Mouse (Mus musculus) stomach, embryonic 16.5 days (tissue): ENCODE results near the gene Ywhab. TPM values are rescaled to one million over a fixed set of nuclear protein-coding genes. Genes with fewer than 3 reads are reported as not detected.

ENCODE experiments used
- ATAC-seq: fragments of 200-750 bp; cut with Nextera tagmentation; 2 replicates; pipeline ENCODE4 v1.8.0; 2017; ENCODE audit warnings: moderate number of reproducible peaks, moderate TSS enrichment; ENCODE audit not compliant: insufficient read depth, low FRiP score
- H3K27ac ChIP-seq: fragments of 300-500 bp; sonication (generic); 2 replicates; pipeline ENCODE4 v1.5.1; 2014; ENCODE audit warnings: low read length
- H3K27me3 ChIP-seq: fragments of 300-500 bp; sonication (generic); 2 replicates; pipeline ENCODE4 v1.6.1; 2014; ENCODE audit warnings: low read length, control low read depth, mixed read lengths; ENCODE audit not compliant: control insufficient read depth, insufficient read depth
- H3K36me3 ChIP-seq: fragments of 300-500 bp; sonication (generic); 2 replicates; pipeline ENCODE4 v1.6.1; 2014; ENCODE audit warnings: low read length; ENCODE audit not compliant: control insufficient read depth, insufficient read depth
- H3K4me1 ChIP-seq: fragments of 300-500 bp; sonication (generic); 2 replicates; pipeline ENCODE4 v1.6.1; 2014; ENCODE audit warnings: low read length, control low read depth, mixed read lengths; ENCODE audit not compliant: control insufficient read depth, insufficient read depth
- H3K4me2 ChIP-seq: fragments of 300-500 bp; sonication (generic); 2 replicates; pipeline ENCODE4 v1.6.1; 2014; ENCODE audit warnings: low read depth, low read length, mixed read lengths
- H3K4me3 ChIP-seq: fragments of 300-500 bp; sonication (generic); replicated peaks from 2 replicates; pipeline ENCODE4 v1.5.1; 2014; ENCODE audit warnings: mild to moderate bottlenecking, low read length
- H3K9ac ChIP-seq: fragments of 300-500 bp; sonication (generic); 2 replicates; pipeline ENCODE4 v1.6.1; 2014; ENCODE audit warnings: low read length
- H3K9me3 ChIP-seq: fragments of 300-500 bp; sonication (generic); replicated peaks from 2 replicates; pipeline ENCODE4 v1.6.1; 2016; ENCODE audit warnings: low read length, control low read depth; ENCODE audit not compliant: control insufficient read depth
- WGBS: fragments of 180-500 bp; shearing (Covaris S2); extraction: QIAGEN DNeasy Blood & Tissue Kit; methylation state at CpG from one replicate; pipeline ENCODE4 v1.1.7; 2014; 5-methylcytosine and 5-hydroxymethylcytosine counted together
- polyA plus RNA-seq: library from polyadenylated mRNA; unstranded; fragments of >200 nt; fragmentation: Nextera tagmentation; extraction: Ambion mirVana; gene quantifications from 2 replicates; pipeline ENCODE4 v1.2.1, GENCODE M21; 2015

Ywhab gene
- polyA plus RNA-seq, 1 experiment from 2014 or later: 274 TPM

DNA sequence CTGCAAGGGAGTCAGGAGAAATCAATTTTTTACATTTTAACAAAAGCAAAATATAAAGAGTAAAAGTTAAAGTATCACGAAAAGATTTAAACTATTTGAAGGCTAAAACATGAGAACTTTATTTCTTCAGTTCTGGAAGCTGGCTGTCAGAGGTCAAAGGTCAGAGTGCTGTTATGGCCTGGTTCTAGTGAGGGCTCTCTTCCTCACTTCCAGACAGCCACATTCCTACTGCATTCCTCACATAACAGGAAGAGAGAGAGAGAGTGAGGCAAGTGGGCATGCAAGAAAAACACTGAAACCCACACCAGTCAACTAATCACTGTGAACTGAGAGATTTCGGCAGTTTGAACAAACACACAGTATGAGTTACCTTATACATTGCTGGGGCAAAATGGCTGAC is 20.7 kb upstream of the Ywhab start:
- 67% methylated on average over 2 of the region's 2 CpGs for WGBS

DNA sequence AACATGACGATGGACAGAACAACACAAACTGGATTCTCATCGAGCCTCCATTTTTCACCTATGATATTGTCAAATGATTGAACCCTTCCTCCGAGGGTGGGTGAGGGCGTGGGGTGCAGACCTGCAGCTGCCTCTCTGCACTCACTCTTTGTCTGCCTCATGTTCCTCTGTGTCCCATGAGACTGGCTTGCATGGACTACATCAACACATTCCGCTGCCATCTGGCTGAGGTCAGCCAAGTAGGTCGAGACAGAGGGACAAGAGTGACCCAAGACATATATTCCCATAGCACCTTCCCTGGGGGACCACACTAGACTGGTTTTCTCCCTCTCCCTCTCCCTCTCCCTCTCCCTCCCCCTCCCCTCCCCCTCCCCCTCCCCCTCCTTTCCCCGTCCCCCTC is 18.3 kb upstream of the Ywhab start:
- no peaks in the 10 kb centered on the region for H3K36me3 ChIP-seq
- H3K4me2 ChIP-seq: no peak overlapping the region
- ATAC-seq: no peak
- 92% methylated on average over 6 of the region's 7 CpGs for WGBS
- H3K27me3 ChIP-seq: no peaks in the 10 kb centered on the region
- no peaks in the 10 kb centered on the region for H3K4me1 ChIP-seq
- H3K4me3 ChIP-seq: no peak overlapping the region
- no peak overlapping the region for H3K27ac ChIP-seq
- no peak overlapping the region for H3K9ac ChIP-seq
- no peaks in the 10 kb centered on the region for H3K9me3 ChIP-seq

More for the DNA sequence above, 20.7 kb upstream of the Ywhab start:
- no peak for ATAC-seq
- Histone ChIP-seq H3K9ac (no peak overlapping the region), H3K36me3 (no peaks in the 10 kb centered on the region), H3K9me3 (no peaks in the 10 kb centered on the region), H3K4me2 (no peak overlapping the region), H3K4me3 (no peak overlapping the region), H3K27me3 (no peaks in the 10 kb centered on the region), H3K27ac (no peak overlapping the region), H3K4me1 (no peaks in the 10 kb centered on the region)

DNA sequence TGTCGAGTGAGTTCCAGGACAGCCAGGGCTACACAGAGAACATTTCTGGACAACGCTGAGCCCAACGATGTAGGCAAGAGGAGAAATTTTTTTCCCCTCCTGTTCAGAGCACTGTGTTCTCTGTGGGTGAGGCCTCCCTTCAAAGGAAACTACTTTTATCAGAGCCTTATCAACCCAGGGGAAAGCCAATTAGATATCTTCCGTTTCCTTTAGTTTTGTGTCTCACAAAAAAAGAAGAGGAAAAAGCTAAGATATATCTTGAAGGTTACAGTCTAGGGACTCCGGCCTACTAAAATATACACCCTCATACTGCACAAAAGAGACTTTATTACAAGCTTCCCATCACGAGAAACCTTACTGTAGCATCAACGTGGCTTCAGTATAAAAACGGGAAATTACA is 7.5 kb upstream of the Ywhab start:
- 75% methylated on average over 8 of the region's 8 CpGs for WGBS
- H3K9ac ChIP-seq: no peak overlapping the region
- H3K36me3 ChIP-seq: no peaks in the 10 kb centered on the region
- no peaks in the 10 kb centered on the region for H3K4me1 ChIP-seq
- no peak overlapping the region for H3K4me2 ChIP-seq
- no peak overlapping the region for H3K27ac ChIP-seq
- ATAC-seq: no peak
- H3K4me3 ChIP-seq: no peak overlapping the region
- H3K27me3 ChIP-seq: no peaks in the 10 kb centered on the region
- no peaks in the 10 kb centered on the region for H3K9me3 ChIP-seq

DNA sequence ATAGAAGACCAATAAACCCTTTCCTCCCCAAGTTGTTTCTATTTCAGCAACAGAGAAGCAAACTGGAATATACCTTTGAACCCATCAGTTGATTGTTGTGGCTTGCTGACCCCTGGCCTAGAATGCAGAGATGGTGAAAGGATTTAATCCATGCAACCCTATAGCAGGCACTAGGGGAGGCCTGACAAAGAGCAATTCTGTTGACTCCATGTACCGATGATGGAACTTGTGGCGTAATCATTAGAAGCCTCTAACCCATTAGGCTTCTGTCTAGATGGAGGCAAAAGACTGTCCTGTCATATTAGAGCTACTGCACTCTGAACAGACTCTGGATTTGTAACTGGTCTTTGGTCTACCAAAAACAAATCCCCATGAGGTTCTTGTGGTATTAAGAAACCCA is 1.9 kb upstream of the Ywhab start:
- peaks cover 16% of the 10 kb centered on the region for H3K4me1 ChIP-seq
- no peaks in the 10 kb centered on the region for H3K36me3 ChIP-seq
- H3K27me3 ChIP-seq: no peaks in the 10 kb centered on the region
- no peak for ATAC-seq
- no peak overlapping the region for H3K27ac ChIP-seq
- H3K9ac ChIP-seq: no peak overlapping the region
- H3K4me2 ChIP-seq: no peak overlapping the region
- H3K4me3 ChIP-seq: no peak overlapping the region
- WGBS: 93% methylated on average over 2 of the region's 2 CpGs
- no peaks in the 10 kb centered on the region for H3K9me3 ChIP-seq

DNA sequence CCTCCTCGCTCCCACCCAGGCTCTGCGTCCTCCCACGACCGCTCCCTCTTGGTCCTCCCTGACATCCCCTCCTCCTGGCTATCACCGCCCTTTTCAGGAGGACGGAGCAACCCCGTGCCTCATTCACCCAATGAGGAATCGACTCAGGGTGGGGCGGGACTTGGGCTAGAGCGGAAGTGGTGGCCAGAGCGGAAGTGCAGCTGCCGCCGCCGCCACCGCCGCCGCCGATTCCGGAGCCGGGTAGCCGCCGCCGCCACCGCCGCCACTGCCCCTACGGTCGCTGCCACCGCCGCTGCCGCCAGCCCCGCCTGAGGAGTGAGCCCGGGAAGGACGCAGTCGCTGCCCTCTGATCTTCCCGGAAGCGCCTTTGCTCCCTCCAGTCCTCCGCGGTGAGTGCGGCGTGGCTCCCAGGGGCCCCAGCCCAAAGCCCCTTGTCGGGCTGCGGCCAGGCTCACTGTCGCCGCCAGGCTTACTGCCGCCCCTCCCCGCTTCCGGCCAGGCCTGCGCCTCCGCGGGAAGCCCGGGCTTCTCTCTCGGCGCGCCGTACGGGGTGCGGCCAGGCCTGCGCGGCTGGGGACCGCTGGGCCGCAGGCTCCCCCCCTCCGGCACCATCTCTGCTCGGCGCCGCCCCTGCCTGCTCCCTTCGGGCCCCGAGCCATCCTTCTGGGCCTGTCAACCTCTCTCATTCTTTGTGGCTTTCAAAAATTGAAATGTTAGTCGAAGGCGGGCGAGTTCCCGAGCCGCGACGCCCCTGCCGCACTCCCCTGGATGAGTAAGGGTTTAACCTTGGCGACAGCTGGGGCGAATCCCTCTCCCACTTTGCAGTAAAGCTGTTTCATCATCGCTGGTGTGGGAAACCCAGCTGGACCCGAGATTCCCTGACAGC is 460 bp downstream of the Ywhab start:
- peak; percentile 100 for ATAC-seq
- H3K4me2 ChIP-seq: peak overlapping the region; percentile 78
- H3K36me3 ChIP-seq: no peaks in the 10 kb centered on the region
- H3K9me3 ChIP-seq: no peaks in the 10 kb centered on the region
- peak overlapping the region; percentile 99 for H3K27ac ChIP-seq
- no peaks in the 10 kb centered on the region for H3K27me3 ChIP-seq
- WGBS: under 1% methylated on average over 75 of the region's 79 CpGs
- H3K4me3 ChIP-seq: peak overlapping the region; percentile 96
- peaks cover 24% of the 10 kb centered on the region for H3K4me1 ChIP-seq
- H3K9ac ChIP-seq: peak overlapping the region; percentile 96

DNA sequence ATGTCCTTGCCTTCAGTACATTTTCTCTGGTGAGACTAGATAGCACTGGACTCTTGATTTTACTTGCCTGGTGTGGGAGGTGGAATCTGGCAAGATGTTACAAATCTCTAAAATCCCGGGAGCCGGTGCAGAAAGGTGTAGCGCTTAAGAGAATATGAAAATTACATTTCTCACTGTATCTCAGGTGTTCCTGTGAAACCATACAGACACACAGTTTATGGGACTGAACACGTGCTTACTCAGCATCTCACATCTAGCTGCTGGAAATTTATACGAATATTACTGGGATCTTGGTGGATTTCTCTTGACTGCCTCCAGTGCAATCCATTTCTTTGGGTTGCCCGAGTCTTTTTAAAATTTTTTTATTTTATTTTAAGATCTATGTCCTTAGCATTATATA is 1.5 kb downstream of the Ywhab start:
- Histone ChIP-seq H3K4me1 (peaks cover 24% of the 10 kb centered on the region), H3K4me2 (peak overlapping the region; percentile 78), H3K9ac (peak overlapping the region; percentile 96), H3K4me3 (peak overlapping the region; percentile 96), H3K27ac (peak overlapping the region; percentile 99; the same call in 1 of the 2 replicates), H3K36me3 (no peaks in the 10 kb centered on the region), H3K27me3 (no peaks in the 10 kb centered on the region), H3K9me3 (no peaks in the 10 kb centered on the region)
- no peak for ATAC-seq
- 66% methylated on average over 6 of the region's 6 CpGs for WGBS

DNA sequence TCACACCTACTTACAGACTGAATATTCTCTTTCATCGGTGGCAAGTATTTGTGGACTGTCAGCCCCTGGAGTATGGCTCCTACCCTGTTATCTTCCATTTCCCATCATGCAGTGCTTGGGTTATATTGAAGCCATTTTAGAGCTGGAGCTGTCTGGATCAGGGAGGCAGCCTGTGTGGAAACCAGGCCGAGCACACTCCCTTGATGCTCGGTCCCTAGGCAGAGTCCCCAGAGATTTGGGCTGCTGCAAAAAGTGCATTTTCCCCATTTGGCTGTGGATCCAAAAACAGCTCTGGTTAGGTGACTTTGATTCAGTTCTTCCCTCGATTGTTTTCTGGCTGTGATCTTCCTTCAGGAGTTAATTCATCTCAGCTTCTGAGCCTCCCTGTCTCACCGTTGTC is 2.1 kb downstream of the Ywhab start:
- H3K36me3 ChIP-seq: no peaks in the 10 kb centered on the region
- no peaks in the 10 kb centered on the region for H3K27me3 ChIP-seq
- peak overlapping the region; percentile 5; the same call in 1 of the 2 replicates for H3K9ac ChIP-seq
- ATAC-seq: no peak
- no peak overlapping the region for H3K27ac ChIP-seq
- no peaks in the 10 kb centered on the region for H3K9me3 ChIP-seq
- H3K4me2 ChIP-seq: peak overlapping the region; percentile 78
- H3K4me1 ChIP-seq: peaks cover 24% of the 10 kb centered on the region
- no peak overlapping the region for H3K4me3 ChIP-seq
- 56% methylated on average over 5 of the region's 5 CpGs for WGBS

DNA sequence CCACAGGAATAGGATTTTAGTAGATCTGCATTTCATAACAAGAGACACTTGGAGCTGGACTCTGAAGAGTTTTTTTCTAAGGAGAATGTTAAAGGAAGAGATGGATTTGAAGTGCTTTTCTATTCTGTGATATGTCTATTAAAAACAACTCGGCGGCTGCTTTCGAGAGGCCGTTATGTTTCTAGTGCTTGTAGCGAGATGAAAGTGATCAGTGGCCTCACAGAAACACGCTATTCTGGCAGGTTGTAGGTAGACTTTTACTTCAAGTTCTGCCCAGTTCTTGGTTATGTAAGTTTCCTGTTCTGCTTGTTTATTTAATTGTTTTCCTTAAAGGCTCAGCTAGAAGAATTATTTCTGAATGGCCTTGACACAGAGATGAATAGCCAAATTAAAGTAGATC is 4.2 kb downstream of the Ywhab start:
- ATAC-seq: no peak
- no peak overlapping the region for H3K4me2 ChIP-seq
- H3K27me3 ChIP-seq: no peaks in the 10 kb centered on the region
- peaks cover 24% of the 10 kb centered on the region for H3K4me1 ChIP-seq
- no peaks in the 10 kb centered on the region for H3K36me3 ChIP-seq
- no peaks in the 10 kb centered on the region for H3K9me3 ChIP-seq
- H3K4me3 ChIP-seq: no peak overlapping the region
- WGBS: 87% methylated on average over 6 of the region's 6 CpGs
- no peak overlapping the region for H3K9ac ChIP-seq
- H3K27ac ChIP-seq: no peak overlapping the region

DNA sequence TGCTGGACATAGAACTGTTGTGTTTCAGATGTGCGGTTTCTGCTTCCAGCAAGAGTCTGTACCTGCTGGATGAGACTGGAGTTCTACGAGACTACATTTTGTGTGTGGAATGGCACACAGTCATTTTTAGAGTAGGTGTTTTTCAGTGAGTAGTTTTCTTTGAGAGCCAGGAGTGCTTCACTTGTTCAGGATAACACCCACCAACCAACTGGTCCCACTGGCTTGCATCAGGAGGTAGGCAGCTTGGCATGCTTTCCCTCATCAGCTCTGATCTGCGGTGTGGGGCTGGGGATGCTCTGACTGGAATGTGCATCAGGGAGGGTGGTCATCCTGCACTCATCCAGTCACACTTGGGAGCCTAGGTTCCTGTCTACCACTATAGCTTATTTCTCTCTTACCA is 7.9 kb downstream of the Ywhab start:
- no peak overlapping the region for H3K4me3 ChIP-seq
- no peaks in the 10 kb centered on the region for H3K27me3 ChIP-seq
- no peak for ATAC-seq
- H3K4me1 ChIP-seq: peaks cover 20% of the 10 kb centered on the region
- no peak overlapping the region for H3K27ac ChIP-seq
- no peak overlapping the region for H3K4me2 ChIP-seq
- 89% methylated on average over 3 of the region's 3 CpGs for WGBS
- H3K36me3 ChIP-seq: no peaks in the 10 kb centered on the region
- H3K9me3 ChIP-seq: no peaks in the 10 kb centered on the region
- H3K9ac ChIP-seq: no peak overlapping the region
